Mouse (Mus musculus) spleen, adult 18-20 months (tissue): Measurements from ENCODE around the gene Irgm1.
"Not testable (repeated sequence)": the region's sequence is repeated elsewhere in the genome, so short reads cannot be mapped to it uniquely, and the experiment has no call there.

Experiments
- DNase-seq, 2 experiments: peaks; one replicate each; pipeline ENCODE4 v3.0.0; 2022; ENCODE audit warnings: mixed read lengths in 2 of 2

The Irgm1 gene

GRCm38 (mm10) chr11:48871201-48871772, at the start of gene Irgm1:
Gene Irgm1 (minus strand): TSS chr11:48871683.
- DNase-seq = peak; percentile 66 to 76

GRCm38 (mm10) chr11:48918380-48918779, 46.9 kb upstream of the Irgm1 start:
- DNase-seq = no peak

- no peak for DNase-seq
Observed at GRCm38 (mm10) chr11:48913611-48914010, 42.1 kb upstream of the Irgm1 start.

GRCm38 (mm10) chr11:48908459-48908858, 37.0 kb upstream of the Irgm1 start:
- DNase-seq = no peak

DNA sequence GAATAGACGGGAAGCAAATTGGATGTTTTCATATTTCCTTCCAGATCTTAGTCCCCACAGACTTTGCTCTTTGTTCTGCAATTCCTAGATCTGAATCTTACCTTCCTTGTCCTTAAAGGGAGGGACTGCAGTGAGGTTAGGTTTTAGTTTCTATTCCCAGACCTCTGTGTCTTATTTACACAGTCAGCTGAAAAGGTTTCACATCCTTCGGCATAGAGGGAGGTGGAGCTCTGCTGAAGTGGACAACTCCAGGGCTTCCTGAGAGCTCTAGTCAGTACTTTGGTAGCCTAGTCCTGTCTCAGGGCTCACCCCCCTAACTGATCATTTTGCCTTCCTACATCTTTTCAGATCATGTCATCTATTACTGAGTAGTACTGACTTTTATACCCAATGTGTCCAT, 30.5 kb upstream of the Irgm1 start, which contains the start of gene Gm5431:
TSS of gene Gm5431 (minus strand) at position 194 of the 400 bp plus-strand sequence.
- DNase-seq = peak in 1 of 2 experiments; percentile 23

DNA sequence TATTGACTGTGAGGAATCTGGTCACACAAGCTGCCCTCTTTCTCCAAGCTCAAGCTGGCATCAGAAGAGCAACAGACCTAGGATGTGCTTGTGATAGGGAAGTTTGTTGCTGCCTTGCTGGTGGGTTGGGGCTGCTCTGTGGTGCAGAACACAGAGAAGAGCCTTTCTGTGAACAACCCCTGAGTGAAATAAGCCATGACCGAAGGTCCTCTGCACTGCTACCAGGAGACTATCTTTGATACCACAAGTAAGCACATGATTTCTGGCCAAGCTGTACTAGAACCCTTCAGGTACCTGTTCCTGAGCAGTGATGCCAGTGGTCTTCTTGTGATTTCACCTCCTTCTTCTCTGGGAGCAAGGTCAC, 30.1 kb upstream of the Irgm1 start:
- peak; percentile 16 to 29 for DNase-seq

GRCm38 (mm10) chr11:48900654-48901566, 29.4 kb upstream of the Irgm1 start:
- DNase-seq = peak; percentile 18 to 34

DNA sequence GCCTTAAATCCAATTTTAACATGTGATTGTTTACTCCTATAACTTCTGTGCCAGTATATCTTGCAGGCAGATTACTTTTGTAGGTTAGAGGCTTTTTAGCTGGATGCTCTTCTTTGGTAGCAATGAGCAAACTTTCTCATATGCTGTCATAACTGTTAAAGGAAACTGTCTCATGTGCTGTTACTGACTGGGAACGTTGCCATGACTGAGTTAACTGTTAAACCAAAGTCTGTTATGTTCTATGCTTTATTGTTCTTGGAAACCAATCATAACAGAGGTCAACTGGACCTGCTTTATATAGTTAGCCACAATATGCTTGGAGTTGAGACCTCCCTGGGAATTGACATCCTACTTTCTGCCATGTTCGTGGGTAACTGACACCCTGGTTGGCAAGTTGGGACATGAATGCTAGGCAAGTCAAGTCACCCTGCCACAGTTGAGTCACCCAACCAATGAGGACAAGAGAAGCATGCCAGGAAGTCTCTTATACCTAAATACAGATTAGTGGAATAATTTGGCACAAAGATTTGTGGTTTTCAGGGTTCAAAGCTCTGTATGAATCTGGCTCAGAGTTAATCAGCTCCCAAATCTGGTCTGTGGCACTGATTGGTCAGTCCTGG, 27.4 kb upstream of the Irgm1 start:
- DNase-seq = no peak

DNA sequence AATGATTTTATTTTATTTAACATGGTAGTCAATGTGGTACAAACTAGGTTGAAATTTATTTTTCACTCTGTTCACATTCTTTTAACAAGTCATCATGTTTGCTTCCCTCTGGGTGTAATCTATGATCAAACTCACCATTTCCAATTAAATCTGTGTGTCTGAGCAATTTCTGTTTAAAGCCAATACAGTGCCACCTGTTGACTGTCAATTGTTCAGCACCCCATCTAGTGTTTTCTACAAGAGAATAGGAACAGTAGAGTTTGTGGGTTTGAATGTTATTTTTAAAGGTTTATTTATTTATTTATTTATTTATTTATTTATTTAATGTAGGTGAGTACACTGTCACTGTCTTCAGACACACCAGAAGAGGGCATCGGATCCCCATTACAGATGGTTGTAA, 5.2 kb upstream of the Irgm1 start:
- no peak for DNase-seq

DNA sequence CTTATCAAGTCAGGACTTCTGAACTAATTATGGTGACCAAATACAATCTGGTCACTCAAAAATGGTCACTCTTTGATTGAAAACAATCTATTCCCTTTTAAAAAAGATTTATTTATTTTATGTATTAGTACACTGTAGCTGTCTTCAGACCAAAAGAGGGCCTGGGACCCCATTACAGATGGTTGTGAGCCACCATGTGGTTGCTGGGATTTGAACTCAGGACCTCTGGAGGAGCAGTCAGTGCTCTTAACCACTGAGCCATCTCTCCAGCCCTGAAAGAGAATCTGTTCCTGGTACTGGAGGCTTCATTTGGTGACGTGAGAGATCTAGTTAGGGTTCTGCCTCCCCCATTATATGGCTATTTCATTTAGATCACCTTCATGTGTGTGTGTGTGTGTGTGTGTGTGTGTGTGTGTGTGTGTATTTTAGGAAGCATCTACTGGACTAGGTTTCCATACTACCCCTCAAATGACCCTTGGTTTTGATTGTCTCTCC, 3.9 kb upstream of the Irgm1 start:
- not testable (repeated sequence) for DNase-seq

DNA sequence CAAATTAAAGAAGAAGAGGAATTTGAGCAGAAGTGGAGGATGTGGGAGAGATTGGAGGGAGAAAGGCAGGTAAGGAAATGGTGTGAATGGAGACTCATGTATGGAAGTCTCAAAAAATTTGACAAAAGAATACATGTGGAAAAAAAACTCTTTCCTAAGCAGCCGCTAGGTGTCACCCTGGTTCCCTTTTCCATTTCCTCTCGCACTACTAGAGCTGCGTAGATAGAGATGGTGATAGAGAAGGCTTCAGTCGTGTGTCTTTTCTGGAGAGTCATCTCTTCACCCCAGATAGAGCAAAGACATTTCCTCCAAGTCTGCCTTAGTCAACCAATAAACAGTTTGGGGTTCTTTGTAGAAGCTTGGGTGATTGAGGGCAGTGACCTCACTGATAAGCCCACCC, 3.0 kb upstream of the Irgm1 start:
- peak in 1 of 2 experiments; percentile 52 for DNase-seq

DNA sequence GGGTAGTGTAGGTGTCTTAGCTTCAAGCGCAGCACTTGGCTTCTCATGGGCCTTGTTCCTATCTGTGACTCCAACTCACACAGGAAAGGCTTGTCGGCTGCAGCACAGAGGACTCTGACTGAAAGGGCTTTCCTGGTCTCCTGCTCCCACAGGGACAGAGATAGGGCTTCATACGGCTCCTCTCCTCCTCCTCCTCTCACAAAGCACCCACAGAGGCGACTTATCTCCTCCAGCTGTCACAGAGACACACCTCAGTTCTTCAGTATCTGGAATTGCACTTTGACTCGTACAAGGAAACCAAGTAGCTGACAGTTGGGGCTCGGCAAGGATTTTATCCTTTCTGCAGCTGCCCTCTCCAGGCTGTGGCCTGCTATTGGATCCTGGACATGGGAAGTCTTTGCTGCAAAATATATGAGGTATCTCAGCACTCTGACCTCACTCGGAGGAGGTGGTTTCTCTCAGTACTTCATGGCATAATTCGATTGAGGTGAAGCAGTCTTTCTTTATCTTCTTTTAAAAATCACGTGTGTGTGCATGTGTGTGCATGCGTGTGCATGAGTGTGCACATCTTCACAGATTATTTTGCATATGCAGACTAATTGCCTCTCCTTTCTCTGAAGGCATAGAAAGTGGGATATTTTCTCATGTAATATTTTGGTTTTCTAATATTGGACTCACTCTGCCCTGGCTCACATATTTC, 2.3 kb upstream of the Irgm1 start:
- no peak for DNase-seq

DNA sequence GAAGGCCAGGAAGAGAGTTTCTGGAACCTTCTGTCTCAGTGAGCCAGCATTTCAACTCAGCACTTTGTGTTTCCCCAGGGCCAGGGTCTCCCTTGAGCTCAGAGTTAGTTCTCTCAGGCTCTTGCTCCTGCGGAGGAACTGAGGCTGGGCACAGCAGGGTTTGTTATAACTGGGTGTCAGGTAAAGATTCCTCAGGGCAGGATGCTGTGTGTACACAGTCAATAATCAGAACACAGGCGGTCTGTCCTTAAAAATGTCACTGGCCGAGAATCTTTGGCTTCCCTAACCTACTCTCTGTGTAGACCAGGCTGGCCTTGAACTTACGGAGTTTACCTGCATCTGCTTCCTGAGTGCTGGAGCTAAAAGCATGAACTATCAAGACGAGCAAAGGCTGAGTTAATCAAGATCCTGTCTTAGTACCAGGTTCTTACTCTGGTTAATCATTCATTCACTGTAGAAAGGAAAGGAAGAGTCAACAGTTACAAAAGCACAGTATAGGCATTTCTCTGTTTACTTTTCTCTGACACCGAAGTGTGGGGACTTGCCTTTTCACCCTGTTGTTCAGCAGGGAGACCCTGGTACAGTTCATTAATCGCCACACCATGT, 1.3 kb upstream of the Irgm1 start:
- DNase-seq = peak in 1 of 2 experiments; percentile 25

- DNase-seq = peak in 1 of 2 experiments; percentile 45
Observed at GRCm38 (mm10) chr11:48871817-48872541, 496 bp upstream of the Irgm1 start.

DNA sequence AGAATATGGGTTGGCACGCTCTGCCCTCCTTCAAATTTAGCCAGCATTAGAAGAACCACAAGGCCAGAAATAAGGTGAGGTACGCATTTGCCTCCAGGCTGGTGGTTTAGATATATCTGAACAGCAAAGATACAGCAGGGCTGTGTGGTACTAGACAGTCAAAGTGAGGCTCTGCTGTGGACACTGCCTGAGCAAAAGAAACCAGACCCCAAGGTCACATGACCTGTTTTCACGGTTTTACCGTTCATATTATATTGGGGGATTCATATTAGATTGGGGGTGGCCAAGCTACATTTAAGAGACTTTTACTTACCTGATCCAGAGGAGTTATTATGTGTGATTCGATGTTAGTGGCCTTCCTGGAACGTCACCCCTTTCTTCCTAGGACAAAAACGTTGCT, 702 bp downstream of the Irgm1 start:
- DNase-seq = no peak

DNA sequence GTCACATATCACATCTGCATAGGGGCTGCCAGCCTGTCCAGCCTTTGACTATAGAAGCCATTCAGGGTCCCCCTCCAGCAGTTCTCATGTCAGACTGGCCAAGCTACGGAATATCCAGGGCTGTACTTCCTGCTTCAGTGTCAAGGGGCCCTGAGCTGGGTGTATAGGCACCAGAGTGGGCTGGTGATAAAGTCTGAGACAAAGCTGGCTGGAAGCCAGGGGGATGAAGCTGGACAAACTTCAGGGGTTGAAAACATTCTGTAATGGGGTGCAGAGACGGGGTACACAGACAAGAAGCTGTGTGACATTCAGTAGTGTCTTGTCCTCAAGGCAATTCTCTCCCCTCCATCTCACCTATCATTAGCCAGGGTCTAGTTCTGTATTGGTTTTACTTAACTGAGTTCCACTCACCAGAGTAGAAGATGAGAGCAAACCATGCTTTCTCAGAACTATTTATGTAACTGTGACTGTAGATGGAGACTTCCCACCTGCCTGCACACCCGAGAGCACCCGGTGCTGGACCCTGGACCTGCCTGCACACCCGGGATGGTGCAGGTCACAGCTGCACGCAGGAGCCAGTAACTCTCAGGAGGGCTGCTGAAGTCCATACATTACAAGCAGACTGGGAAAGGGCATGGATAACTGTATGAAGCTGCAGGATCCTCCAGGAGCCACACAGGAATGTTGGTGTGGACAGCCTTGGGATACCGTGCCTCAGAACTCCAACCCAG, 1.9 kb downstream of the Irgm1 start:
- DNase-seq = no peak

DNA sequence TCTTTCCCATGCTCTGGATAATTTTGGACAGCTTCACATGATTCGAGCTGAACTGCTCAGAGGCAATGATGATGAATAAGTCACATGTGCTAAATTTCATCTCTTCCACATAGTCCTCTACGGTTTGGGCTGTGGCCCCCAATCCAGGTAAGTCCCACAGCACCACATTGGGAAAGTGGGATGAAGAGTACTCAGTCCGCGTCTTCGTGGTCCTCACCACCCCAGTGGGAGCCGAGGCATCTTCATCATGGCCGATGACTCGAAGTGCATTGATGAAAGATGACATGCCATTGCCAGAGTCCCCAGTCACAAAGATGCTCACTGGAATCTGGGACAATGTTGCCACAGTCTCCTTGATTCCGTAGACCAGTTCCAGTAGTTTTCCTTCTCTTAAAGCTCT, 5.0 kb downstream of the Irgm1 start:
- no peak for DNase-seq

DNA sequence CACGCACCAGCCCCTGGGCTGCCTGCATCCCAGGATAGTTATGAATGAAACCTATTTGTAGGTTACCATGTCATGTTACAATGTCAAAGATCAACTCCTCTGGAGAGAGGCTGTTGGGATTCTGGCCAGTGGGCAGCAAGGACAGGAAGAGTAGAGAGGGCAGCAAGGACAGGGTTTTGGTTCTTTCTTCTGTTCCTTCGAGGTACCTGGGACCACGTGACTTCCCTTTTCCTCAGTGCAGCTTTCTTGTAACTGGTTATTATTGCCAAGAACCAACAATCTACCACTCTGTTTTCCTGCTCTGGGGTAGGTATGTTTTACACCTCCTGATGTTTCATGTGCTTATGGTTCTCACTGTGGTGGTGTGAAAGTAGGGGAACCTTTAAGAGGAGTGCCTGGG, 7.7 kb downstream of the Irgm1 start:
- no peak for DNase-seq

- no peak for DNase-seq
Observed at GRCm38 (mm10) chr11:48862784-48863319, 8.6 kb downstream of the Irgm1 start.

- no peak for DNase-seq
Observed at GRCm38 (mm10) chr11:48859014-48859413, 12.5 kb downstream of the Irgm1 start.
